Mouse (Mus musculus) cerebellum, postnatal 10 days (tissue): ENCODE measurements around the gene Pou4f2.

ENCODE experiments used
- DNase-seq, 2 experiments: peaks; one replicate each; pipeline ENCODE4 v3.0.0; 2021; ENCODE audit warnings: mixed read lengths in 2 of 2

The Pou4f2 gene

GRCm38 (mm10) chr8:78390756-78391155, 45.7 kb downstream of the Pou4f2 start:
- DNase-seq = no peak
